Mouse (Mus musculus): ENCODE data around the gene Zfp385c.
"Not testable (repeated sequence)": the region's sequence is repeated elsewhere in the genome, so short reads cannot be mapped to it uniquely, and the experiment has no call there.

The Zfp385c gene

DNA sequence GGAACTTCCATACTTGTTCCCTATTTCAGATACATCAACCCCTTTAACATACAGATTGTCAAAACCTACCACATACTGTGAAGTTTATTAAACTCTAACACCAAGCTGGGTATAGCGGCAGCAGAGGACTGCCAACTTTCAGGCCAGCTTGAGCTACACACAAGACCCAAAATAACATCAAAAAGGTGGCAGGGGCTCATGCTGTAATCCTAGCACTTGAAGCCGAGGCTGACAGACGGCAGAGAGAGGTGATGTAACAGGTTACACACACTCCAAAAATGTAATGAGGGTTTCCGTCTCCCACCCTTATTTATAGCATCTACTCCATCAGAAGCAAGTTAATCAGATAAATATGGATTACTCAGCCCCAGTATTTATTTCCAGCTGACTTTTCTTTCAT is 96.7 kb downstream of the Zfp385c start:
- no peak for DNase-seq (ENCODE audit: low spot score)

DNA sequence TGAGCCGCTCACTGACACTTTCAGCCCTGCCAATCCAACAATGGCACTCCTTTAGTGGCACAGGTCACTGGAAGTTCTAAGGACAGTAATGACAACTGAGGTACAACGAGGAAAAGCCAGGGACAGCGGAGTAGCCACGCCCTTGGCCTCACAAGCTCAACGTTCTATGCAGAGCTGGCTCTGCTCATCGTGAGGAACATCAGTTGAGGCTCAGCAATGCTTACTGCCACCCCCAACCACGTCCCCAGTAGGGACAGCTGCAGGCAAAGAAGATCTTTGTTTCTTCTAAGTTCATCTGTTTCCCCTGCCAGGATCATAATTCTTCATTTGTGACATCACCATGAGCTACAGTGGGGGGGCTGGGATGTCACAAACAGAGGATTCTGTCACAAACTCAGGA is 97.6 kb downstream of the Zfp385c start:
- DNase-seq (ENCODE audit: low spot score) = no peak

DNA sequence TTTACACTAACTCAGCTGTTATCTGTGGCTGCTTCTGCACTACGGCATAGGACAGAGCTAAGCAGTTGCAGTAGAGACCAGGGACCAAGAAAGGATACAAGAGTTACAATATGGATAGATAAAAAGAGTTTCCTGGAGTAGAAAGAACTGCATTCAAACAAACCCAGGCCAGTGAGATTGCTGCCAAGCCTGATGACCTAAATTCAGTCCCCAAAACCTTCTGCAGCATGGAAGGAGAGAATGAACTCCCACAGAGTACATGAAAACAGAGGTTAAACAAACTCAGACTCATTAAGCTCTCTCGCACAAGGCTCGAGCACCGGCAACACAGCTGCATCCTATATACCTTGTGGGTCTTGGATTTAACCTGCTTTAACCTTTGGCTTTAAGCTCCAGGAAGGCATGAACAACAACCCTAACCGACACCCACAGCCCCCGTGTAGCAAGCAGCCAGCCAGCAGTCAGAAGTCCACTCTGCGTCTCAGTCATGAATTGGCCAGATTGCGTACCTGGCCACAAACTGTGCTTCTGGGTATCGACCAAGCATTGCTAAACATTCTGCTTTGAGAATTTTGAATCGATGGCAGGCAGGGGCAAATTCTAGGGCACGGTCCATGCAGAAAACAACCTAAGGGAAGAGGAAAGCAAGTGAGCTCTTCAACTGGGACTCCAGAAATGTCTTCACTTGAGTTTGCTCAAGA is 99.8 kb downstream of the Zfp385c start:
- DNase-seq (ENCODE audit: low spot score) = no peak

DNA sequence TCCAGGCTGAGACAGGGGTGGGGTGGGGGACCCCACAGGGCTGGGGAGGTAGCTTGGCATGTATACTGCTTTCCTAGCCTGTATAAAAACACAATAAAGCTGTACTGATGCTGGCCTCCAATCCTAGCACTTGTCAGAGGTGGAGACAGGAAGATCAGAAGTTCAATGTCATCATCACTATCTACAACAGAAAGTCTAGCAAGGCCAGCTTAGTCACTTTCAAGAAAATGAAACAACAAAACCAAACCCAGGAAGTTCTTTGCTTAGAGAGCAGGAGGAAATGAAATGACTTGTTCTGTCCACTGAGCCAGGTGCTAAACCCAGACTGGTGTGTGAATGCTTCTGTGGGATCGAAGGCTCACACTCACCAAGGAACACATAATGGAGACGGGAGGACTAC is 103.8 kb downstream of the Zfp385c start:
- DNase-seq (ENCODE audit: low spot score) = peak; percentile 31

GRCm38 (mm10) chr11:100585148-100585547 is 107.1 kb downstream of the Zfp385c start:
- DNase-seq (ENCODE audit: low spot score) = no peak

GRCm38 (mm10) chr11:100584561-100584961 is 107.7 kb downstream of the Zfp385c start:
- DNase-seq (ENCODE audit: low spot score) = peak; percentile 34

GRCm38 (mm10) chr11:100582836-100583235 is 109.4 kb downstream of the Zfp385c start:
- DNase-seq (ENCODE audit: low spot score) = no peak

- DNase-seq (ENCODE audit: low spot score) = not testable (repeated sequence)
Measured at GRCm38 (mm10) chr11:100582413-100582812, 109.8 kb downstream of the Zfp385c start.

GRCm38 (mm10) chr11:100581756-100582155 is 110.5 kb downstream of the Zfp385c start:
- DNase-seq (ENCODE audit: low spot score) = no peak

DNA sequence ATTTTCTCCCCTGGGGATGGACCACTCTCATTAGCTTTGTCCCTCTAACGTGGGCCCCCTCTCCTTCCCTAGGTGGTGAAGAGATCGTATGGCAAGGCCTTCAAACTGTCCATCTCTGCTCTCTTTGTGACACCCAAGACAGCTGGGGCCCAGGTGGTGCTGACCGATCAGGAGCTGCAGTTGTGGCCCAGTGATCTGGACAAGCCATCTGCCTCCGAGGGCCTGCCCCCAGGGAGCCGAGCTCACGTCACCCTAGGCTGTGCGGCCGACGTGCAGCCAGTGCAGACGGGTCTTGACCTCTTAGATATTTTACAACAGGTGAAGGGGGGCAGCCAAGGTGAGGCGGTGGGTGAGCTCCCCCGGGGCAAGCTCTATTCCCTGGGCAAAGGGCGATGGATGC is 112.0 kb downstream of the Zfp385c start:
- DNase-seq (ENCODE audit: low spot score) = no peak

- DNase-seq (ENCODE audit: low spot score) = no peak
Measured at GRCm38 (mm10) chr11:100579116-100579799, 113.0 kb downstream of the Zfp385c start.

DNA sequence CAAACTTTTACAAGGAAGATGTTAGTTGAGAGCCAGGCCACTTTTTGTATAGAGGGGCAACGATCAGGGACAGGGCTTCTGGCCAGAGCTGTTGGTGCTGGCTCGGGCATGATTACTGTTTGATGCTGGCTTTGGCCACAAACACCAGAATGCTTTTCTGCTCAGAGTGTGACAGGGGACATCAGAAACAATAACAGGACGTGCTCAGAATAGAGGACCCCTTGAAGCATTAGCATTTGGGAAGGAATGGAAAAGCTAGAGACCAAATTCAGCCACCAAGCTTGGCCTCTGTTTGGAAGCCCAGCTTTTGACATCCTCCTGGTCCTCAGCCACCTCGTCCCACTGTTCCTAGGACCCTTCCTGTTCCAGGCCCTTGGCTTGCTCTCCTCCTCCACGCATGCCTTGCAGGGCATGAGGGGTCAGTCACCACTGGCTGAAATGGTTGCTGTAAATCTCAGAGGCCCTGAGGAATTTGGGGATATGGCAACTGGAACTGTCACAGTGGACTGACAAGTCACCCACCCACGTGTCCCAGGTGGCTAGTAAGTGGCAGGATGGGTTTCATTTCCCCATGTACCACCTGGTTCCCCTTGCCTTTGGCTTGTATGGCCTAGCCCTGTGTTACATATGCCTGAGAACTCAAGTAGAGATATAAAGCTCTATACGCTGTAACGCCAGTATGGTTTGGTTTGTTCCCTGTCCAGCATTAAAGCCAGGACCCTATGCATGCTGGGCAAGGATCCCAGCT is 114.2 kb downstream of the Zfp385c start:
- no peak for DNase-seq (ENCODE audit: low spot score)

All from T-cell, adult 2 months (primary cell).